Mouse (Mus musculus) liver, embryonic 16.5 days (tissue): ENCODE results near the gene Kat5. TPM values are rescaled to one million over a fixed set of nuclear protein-coding genes. Genes with fewer than 3 reads are reported as not detected.
A peak's percentile ranks its signal among the peaks of the same experiment; 100 is the strongest.

Experiments used
- ATAC-seq: fragments of 200-750 bp; cut with Nextera tagmentation; 2 replicates; pipeline ENCODE4 v1.8.0; 2017; ENCODE audit warnings: low read depth, mild to moderate bottlenecking, moderate number of reproducible peaks, moderate library complexity
- H3K27ac ChIP-seq: fragments of 300-500 bp; sonication (generic); 2 replicates; pipeline ENCODE4 v1.5.1; 2014; ENCODE audit warnings: mild to moderate bottlenecking, low read length
- H3K27me3 ChIP-seq: fragments of 300-500 bp; sonication (generic); 2 replicates; pipeline ENCODE4 v1.6.1; 2014; ENCODE audit warnings: low read depth, low read length, mixed read lengths; ENCODE audit not compliant: control insufficient read depth, insufficient read depth
- H3K36me3 ChIP-seq: fragments of 300-500 bp; sonication (generic); 2 replicates; pipeline ENCODE4 v1.6.1; 2014; ENCODE audit warnings: mild to moderate bottlenecking; ENCODE audit not compliant: control insufficient read depth, insufficient read depth
- H3K4me1 ChIP-seq: fragments of 300-500 bp; sonication (generic); 2 replicates; pipeline ENCODE4 v1.6.1; 2014; ENCODE audit warnings: low read depth, low read length, mixed read lengths; ENCODE audit not compliant: control insufficient read depth
- H3K4me2 ChIP-seq: fragments of 300-500 bp; sonication (generic); 2 replicates; pipeline ENCODE4 v1.6.1; 2014; ENCODE audit warnings: low read depth, low read length, mixed read lengths
- H3K4me3 ChIP-seq: fragments of 300-500 bp; sonication (generic); 2 replicates; pipeline ENCODE4 v1.5.1; 2014; ENCODE audit warnings: low read depth, mild to moderate bottlenecking, low read length
- H3K9ac ChIP-seq: fragments of 300-500 bp; sonication (generic); 2 replicates; pipeline ENCODE4 v1.6.1; 2014; ENCODE audit warnings: low read depth, low read length
- H3K9me3 ChIP-seq: fragments of 300-500 bp; sonication (generic); replicated peaks from 2 replicates; pipeline ENCODE4 v1.6.1; 2016; ENCODE audit warnings: low read length; ENCODE audit not compliant: control insufficient read depth
- WGBS: fragments of 180-500 bp; shearing (Covaris S2); extraction: QIAGEN DNeasy Blood & Tissue Kit; methylation state at CpG from one replicate; pipeline ENCODE4 v1.1.7; 2014; ENCODE audit not compliant: insufficient replicate concordance; 5-methylcytosine and 5-hydroxymethylcytosine counted together
- polyA plus RNA-seq: library from polyadenylated mRNA; unstranded; fragments of >200 nt; fragmentation: Nextera tagmentation; extraction: Ambion mirVana; gene quantifications from 2 replicates; pipeline ENCODE4 v1.2.1, GENCODE M21; 2015

The Kat5 gene
- polyA plus RNA-seq, 1 experiment from 2014 or later: 16.4 TPM

DNA sequence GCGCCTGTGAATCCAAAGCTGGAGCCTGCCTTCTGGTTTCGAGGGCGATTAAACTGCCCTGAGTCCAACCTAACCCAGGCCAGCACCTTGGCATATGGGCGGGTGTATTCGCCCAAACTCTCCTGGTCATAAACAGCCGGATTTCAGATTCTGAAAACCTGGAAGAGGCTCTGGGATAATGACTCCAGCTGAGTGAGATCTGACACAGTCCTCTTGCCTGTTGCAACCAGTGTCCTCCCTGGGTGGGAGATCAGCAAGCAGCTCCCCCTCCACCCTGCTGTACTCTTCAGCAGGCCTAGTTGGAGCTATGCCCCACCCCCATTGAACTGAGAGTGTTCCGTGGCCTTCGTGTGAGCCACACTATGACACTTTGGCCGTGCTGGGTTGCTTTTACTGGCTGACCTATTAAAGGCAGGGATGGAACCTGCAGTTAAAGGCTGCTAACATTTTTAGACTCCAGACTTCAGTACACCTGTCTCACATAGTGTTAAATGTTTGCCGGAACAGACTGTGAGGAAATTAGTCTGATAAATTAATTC is 48.7 kb downstream of the Kat5 start:
- H3K9ac ChIP-seq: no peak overlapping the region
- H3K27me3 ChIP-seq: peaks cover 86% of the 10 kb centered on the region
- H3K4me3 ChIP-seq: no peak overlapping the region
- 18% methylated on average over 10 of the region's 10 CpGs for WGBS
- peaks cover 10% of the 10 kb centered on the region for H3K4me1 ChIP-seq
- ATAC-seq: no peak
- H3K27ac ChIP-seq: no peak overlapping the region
- H3K9me3 ChIP-seq: no peaks in the 10 kb centered on the region
- H3K36me3 ChIP-seq: no peaks in the 10 kb centered on the region
- H3K4me2 ChIP-seq: peak overlapping the region; percentile 55; the same call in 1 of the 2 replicates

DNA sequence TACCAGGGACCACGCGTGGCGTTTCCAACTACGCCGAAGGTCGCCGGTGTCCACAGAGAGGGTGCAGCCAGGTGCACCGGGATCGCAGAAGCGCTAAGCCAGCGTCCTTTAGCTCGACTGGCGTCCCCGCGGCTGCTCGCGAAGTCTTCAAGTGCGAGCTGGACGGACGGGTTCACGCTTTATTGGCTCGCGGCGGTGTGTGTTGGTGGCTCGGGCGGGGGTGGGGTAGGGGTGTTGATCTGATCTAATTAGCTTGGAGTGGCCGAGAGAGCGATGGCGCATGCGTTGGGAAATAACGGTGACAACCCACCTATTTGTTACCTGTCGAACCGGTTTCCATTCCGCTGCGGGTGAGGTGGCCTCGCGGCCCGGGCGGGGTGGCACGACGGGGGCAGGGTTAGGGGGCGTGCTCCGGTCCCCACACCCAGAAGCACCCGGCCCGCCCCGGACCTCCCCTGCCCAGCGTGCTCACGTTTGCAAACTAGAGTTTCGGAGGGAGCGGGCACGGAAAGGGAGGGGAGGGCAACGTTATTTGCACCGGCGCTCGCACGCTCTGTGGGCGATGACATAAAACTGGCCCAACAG is 49.5 kb downstream of the Kat5 start, which contains the start of gene Ovol1:
Gene Ovol1 (minus strand): TSS at position 190 of the 585 bp plus-strand sequence.
- 1% methylated on average over 57 of the region's 57 CpGs for WGBS
- ATAC-seq: no peak
- H3K4me3 ChIP-seq: peak within 1 kb of the TSS; percentile 37
- H3K9ac ChIP-seq: no peak within 1 kb of the TSS
- H3K36me3 ChIP-seq: no peaks in the 10 kb centered on the region
- peaks cover 10% of the 10 kb centered on the region for H3K4me1 ChIP-seq
- no peak within 1 kb of the TSS for H3K27ac ChIP-seq
- no peaks in the 10 kb centered on the region for H3K9me3 ChIP-seq
- H3K27me3 ChIP-seq: peaks cover 84% of the 10 kb centered on the region
- peak within 1 kb of the TSS; percentile 55 for H3K4me2 ChIP-seq

DNA sequence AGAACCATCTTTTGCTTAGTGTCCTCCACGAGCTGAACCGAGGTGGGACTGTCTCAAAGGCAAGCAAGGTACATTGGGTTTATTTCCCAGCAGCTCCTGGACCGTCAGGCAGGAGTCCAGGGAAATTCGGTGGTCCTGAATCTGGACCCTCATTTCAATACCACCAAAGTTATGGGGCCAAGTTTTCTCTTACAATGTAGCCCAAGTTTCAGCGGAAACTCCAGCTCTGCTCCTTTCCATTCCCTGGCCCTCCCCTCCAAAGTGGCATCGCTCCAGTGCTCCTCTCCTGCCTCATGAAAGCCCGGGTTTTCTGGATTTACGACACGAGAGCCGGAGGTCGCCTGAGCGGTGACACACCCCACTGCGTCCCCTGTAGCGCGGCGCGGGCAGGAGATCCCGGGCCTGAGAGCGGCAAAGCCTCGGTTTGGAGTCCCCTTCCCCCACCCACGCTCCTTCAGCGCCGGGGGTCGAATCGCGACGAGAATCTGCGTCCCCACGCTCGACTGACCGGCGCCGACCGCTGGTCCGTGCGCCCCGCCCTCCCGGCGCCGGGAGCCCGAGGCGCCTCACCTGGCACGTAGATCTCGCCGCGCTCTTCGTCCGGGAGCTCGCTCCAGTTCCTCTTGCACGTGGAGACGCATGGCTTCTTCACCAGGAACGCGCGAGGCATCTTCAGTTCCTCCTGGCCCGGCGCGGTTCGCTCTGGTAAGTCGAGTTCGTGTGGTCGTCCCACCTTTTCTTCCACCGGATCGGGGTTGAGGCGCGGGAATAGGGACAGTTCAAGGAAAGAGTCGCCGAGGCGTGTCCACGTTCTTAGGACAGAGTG is 50.2 kb downstream of the Kat5 start:
- 1% methylated on average over 69 of the region's 69 CpGs for WGBS
- H3K9ac ChIP-seq: no peak overlapping the region

DNA sequence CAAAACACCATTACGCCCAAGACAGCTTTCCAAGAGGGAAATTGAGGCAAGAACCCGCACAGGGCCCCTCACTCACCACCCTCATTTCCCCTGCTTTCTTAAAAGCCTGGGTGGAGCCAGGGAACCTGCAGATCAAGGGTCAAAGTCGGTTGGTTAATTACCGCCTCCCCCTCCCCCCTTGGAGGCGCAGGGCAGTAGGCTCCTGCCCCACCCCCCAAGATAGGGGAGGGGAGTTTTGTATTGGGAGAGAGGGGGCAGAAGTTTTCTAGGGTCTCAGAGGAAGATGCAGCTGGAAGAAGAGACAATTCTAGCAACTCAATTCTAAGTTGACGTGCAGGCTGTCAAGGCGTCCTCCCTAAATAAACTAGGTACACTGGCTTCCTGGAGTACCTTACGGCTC is 50.8 kb downstream of the Kat5 start:
- WGBS: 25% methylated on average over 7 of the region's 8 CpGs
- Histone ChIP-seq H3K4me3 (no peak overlapping the region), H3K4me2 (no peak overlapping the region), H3K9me3 (no peaks in the 10 kb centered on the region), H3K27ac (no peak overlapping the region), H3K27me3 (peaks cover 73% of the 10 kb centered on the region), H3K36me3 (no peaks in the 10 kb centered on the region), H3K9ac (no peak overlapping the region), H3K4me1 (peaks cover 10% of the 10 kb centered on the region)
- no peak for ATAC-seq

More for the DNA sequence above, 50.2 kb downstream of the Kat5 start:
- Histone ChIP-seq H3K4me3 (peak overlapping the region; percentile 37), H3K27me3 (peaks cover 79% of the 10 kb centered on the region), H3K4me1 (peaks cover 10% of the 10 kb centered on the region), H3K4me2 (peak overlapping the region; percentile 55), H3K36me3 (no peaks in the 10 kb centered on the region), H3K9me3 (no peaks in the 10 kb centered on the region), H3K27ac (no peak overlapping the region)
- no peak for ATAC-seq

DNA sequence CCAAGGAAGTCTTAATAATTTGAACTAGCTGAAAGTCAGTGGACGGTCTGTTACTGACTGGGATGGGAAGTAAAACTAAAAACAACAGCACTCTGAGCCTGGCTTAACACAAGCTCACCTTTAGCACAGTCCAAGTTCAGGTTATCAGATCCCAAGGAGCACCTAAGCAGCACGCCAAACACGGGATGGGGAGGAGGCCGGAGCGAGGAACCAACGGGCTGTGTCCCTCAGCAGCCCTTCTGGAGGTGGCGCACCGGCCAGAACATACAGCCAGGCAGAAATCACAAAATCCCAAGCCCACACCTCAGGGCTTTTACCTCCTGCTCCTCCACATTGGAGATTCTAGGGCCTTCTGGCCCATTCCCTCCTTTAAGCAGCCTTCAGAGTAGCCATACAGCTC is 51.3 kb downstream of the Kat5 start:
- H3K9me3 ChIP-seq: no peaks in the 10 kb centered on the region
- no peak overlapping the region for H3K27ac ChIP-seq
- WGBS: 50% methylated on average over 8 of the region's 8 CpGs
- peaks cover 10% of the 10 kb centered on the region for H3K4me1 ChIP-seq
- H3K36me3 ChIP-seq: no peaks in the 10 kb centered on the region
- no peak overlapping the region for H3K4me2 ChIP-seq
- no peak overlapping the region for H3K9ac ChIP-seq
- H3K27me3 ChIP-seq: peaks cover 70% of the 10 kb centered on the region
- no peak for ATAC-seq
- no peak overlapping the region for H3K4me3 ChIP-seq

DNA sequence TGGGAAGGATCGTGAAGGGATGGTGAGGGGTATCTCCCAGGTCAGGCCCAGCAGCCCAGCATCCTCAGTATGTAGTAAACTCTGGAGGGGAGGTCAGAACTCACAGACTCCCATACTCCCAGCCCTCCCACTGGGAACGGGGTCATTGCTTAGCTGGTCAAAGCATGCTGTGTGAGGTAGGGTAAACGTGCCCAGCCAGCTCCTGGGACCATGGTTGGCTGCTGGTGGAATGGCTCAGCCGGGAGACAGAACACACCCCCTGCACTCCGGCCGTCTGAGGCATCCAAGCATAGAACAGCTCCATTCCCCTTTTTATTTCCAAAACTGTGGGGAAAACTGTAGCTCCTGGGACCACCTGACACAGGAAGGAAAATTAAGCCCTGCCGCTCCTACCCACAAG is 51.9 kb downstream of the Kat5 start:
- no peak overlapping the region for H3K9ac ChIP-seq
- H3K9me3 ChIP-seq: no peaks in the 10 kb centered on the region
- 45% methylated on average over 7 of the region's 7 CpGs for WGBS
- ATAC-seq: no peak
- H3K27ac ChIP-seq: no peak overlapping the region
- H3K27me3 ChIP-seq: peaks cover 64% of the 10 kb centered on the region
- peaks cover 10% of the 10 kb centered on the region for H3K4me1 ChIP-seq
- no peak overlapping the region for H3K4me3 ChIP-seq
- no peak overlapping the region for H3K4me2 ChIP-seq
- H3K36me3 ChIP-seq: no peaks in the 10 kb centered on the region

DNA sequence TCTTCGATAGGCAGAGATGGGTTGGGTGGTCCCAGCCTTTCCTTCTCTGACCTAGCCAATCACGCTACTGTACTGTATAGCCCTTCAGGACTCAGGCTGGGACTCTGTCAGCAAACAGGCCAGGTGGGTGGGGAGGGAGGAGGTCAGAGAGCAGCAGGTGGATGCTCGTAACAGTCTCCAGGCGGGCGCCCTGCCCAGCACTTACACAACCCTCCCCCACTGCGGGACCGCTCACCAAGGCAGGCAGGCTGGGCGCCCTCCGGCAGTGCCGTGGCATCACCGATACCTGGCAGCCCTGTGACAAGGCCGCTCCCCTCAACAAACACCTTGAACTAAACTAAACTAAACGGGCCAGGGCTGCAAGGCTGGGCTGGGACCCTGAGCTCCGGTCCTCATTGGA is 55.8 kb downstream of the Kat5 start:
- Histone ChIP-seq H3K4me2 (no peak overlapping the region), H3K4me3 (no peak overlapping the region), H3K27me3 (peaks cover 24% of the 10 kb centered on the region), H3K4me1 (no peaks in the 10 kb centered on the region), H3K36me3 (no peaks in the 10 kb centered on the region), H3K9ac (no peak overlapping the region), H3K27ac (no peak overlapping the region), H3K9me3 (no peaks in the 10 kb centered on the region)
- 70% methylated on average over 14 of the region's 14 CpGs for WGBS
- ATAC-seq: no peak

DNA sequence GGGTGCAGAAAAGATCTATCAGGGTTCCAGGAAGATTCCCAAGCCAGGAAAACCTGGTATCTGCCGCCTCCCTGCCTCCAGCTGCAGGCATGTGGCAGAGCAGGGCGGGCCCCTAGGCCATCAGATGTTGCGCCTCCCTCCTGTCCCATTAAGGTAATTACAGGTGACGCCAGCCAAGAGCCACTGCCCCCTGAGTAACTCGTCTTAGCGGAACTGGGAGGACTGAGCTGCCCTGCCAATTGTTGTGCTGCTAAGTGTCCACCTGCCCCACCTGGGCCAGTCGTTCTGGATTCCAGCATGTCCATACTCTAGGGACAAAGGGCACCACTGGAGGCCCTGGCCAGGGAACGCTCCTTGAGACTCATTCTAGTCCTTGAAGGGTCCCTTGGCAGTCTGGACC is 56.2 kb downstream of the Kat5 start:
- Histone ChIP-seq H3K4me3 (no peak overlapping the region), H3K27me3 (peaks cover 20% of the 10 kb centered on the region), H3K9me3 (no peaks in the 10 kb centered on the region), H3K4me1 (no peaks in the 10 kb centered on the region), H3K36me3 (no peaks in the 10 kb centered on the region), H3K27ac (no peak overlapping the region), H3K9ac (no peak overlapping the region), H3K4me2 (no peak overlapping the region)
- no peak for ATAC-seq
- 64% methylated on average over 8 of the region's 8 CpGs for WGBS
